Mouse (Mus musculus): ENCODE results near the gene Dscaml1. TPM values are rescaled to one million over a fixed set of nuclear protein-coding genes. Genes with fewer than 3 reads are reported as not detected.

Gene Dscaml1
- polyA plus RNA-seq, 1 experiment from 2014 or later, result 0.83 TPM

DNA sequence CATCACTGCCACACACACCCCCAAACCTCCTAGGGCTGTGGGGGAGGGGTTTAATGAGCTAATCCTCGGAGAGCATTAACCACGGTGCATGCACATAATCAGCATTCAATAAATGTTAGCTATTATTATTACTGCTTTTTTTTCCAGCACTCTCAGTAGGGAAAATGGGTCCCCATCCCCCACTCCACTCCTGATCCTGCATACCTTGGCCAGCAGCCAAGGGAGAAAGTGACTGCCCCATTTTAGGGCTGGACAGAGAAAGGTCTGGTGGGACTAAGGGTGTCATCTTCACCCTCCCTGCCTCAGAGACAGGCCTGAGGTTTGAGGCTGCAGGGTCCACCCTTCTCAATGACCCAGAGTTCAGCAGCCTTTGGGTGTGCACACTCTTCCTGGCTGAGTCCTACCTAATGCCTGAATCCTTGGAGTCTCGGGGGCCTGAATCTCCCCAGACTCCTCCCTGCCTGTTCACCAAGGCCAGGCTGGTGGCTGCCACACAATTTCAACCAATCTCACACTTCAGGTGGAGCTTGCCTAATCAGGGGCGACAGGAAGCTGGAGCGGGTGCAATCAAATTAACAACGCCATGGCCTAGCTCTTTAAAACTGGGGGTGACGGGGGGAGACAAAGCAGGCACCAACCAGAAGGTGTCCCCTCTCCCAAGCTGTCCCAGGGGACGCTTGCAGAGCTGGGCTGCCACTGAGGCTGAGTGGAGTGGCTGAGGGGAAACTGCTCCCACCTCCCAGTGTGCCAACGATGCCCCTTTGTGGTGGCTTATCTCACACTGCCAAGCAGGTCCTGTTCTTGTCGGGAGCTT lies 267.2 kb downstream of the Dscaml1 start:
- ATAC-seq (ENCODE audit: insufficient number of reproducible peaks, insufficient read depth, low FRiP score, low TSS enrichment, low read depth), result peak; percentile 60; the same call in 1 of the 2 replicates

DNA sequence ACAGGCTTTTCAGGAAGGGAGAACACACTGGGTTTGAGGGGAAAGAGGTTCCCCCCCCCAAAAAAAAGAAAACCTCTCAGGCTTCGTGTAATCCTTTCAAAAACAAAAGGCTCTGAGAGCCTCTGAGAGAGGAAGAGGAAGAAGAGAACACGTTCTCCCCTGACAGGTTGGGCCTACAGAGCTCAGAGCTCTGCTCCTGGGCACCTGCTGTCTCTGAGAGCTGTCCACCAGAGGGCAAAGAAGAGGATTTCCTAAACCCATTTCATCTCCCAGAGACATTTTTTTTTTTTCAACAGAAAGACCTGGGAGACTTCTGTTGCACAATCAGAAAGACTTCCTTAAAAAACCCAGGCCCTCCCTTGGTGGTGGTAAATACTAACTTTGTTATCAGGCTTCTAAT lies 267.8 kb downstream of the Dscaml1 start:
- Histone ChIP-seq H3K36me3 (no peaks in the 10 kb centered on the region), H3K27ac (0 out of 2 replicates have a peak overlapping the region, but pooled peaks have one; percentile 56), H3K4me2 (no peak overlapping the region), H3K9ac (replicated peaks) (no peak overlapping the region), H3K4me1 (replicated peaks) (peaks cover 14% of the 10 kb centered on the region), H3K9me3 (no peaks in the 10 kb centered on the region), H3K27me3 (peaks cover 12% of the 10 kb centered on the region; the same call in 1 of the 2 replicates), H3K4me3 (replicated peaks) (no peak overlapping the region)
- ATAC-seq (ENCODE audit: insufficient number of reproducible peaks, insufficient read depth, low FRiP score, low TSS enrichment, low read depth), result no peak
- 24% methylated on average over 2 of the region's 2 CpGs for WGBS

More for the DNA sequence above, 267.2 kb downstream of the Dscaml1 start:
- Histone ChIP-seq H3K4me2 (peak overlapping the region; percentile 8; the same call in 1 of the 2 replicates), H3K36me3 (no peaks in the 10 kb centered on the region), H3K4me1 (replicated peaks) (peaks cover 14% of the 10 kb centered on the region), H3K9ac (replicated peaks) (no peak overlapping the region), H3K9me3 (no peaks in the 10 kb centered on the region), H3K4me3 (replicated peaks) (no peak overlapping the region), H3K27ac (peak overlapping the region; percentile 56), H3K27me3 (peaks cover 12% of the 10 kb centered on the region; the same call in 1 of the 2 replicates)
- 32% methylated on average over 10 of the region's 10 CpGs for WGBS

- Histone ChIP-seq H3K4me2 (no peak overlapping the region), H3K36me3 (no peaks in the 10 kb centered on the region), H3K4me3 (replicated peaks) (no peak overlapping the region), H3K4me1 (replicated peaks) (no peaks in the 10 kb centered on the region), H3K27me3 (0 out of 2 replicates have a peak, but pooled peaks cover 12% of the 10 kb centered on the region), H3K9me3 (no peaks in the 10 kb centered on the region), H3K27ac (no peak overlapping the region), H3K9ac (replicated peaks) (no peak overlapping the region)
- 63% methylated on average over 10 of the region's 10 CpGs for WGBS
- no peak for ATAC-seq (ENCODE audit: insufficient number of reproducible peaks, insufficient read depth, low FRiP score, low TSS enrichment, low read depth)
Observed at GRCm38 (mm10) chr9:45699171-45699570, 272.7 kb downstream of the Dscaml1 start.

- H3K4me1 ChIP-seq (replicated peaks), result no peaks in the 10 kb centered on the region
- no peaks in the 10 kb centered on the region for H3K9me3 ChIP-seq
- 85% methylated on average over 3 of the region's 3 CpGs for WGBS
- no peaks in the 10 kb centered on the region for H3K36me3 ChIP-seq
- ATAC-seq (ENCODE audit: insufficient number of reproducible peaks, insufficient read depth, low FRiP score, low TSS enrichment, low read depth), result no peak
- no peak overlapping the region for H3K4me3 ChIP-seq (replicated peaks)
- peaks cover 3% of the 10 kb centered on the region; the same call in 1 of the 2 replicates for H3K27me3 ChIP-seq
- H3K9ac ChIP-seq (replicated peaks), result no peak overlapping the region
- H3K27ac ChIP-seq, result no peak overlapping the region
- no peak overlapping the region for H3K4me2 ChIP-seq
Observed at GRCm38 (mm10) chr9:45703236-45703635, 276.8 kb downstream of the Dscaml1 start.

- H3K9me3 ChIP-seq, result no peaks in the 10 kb centered on the region
- H3K27ac ChIP-seq, result no peak overlapping the region
- no peak for ATAC-seq (ENCODE audit: insufficient number of reproducible peaks, insufficient read depth, low FRiP score, low TSS enrichment, low read depth)
- WGBS, result 77% methylated on average over 3 of the region's 3 CpGs
- no peak overlapping the region for H3K4me2 ChIP-seq
- no peak overlapping the region for H3K4me3 ChIP-seq (replicated peaks)
- peaks cover 3% of the 10 kb centered on the region; the same call in 1 of the 2 replicates for H3K27me3 ChIP-seq
- no peaks in the 10 kb centered on the region for H3K4me1 ChIP-seq (replicated peaks)
- no peaks in the 10 kb centered on the region for H3K36me3 ChIP-seq
- no peak overlapping the region for H3K9ac ChIP-seq (replicated peaks)
Observed at GRCm38 (mm10) chr9:45704441-45704840, 278.0 kb downstream of the Dscaml1 start.

DNA sequence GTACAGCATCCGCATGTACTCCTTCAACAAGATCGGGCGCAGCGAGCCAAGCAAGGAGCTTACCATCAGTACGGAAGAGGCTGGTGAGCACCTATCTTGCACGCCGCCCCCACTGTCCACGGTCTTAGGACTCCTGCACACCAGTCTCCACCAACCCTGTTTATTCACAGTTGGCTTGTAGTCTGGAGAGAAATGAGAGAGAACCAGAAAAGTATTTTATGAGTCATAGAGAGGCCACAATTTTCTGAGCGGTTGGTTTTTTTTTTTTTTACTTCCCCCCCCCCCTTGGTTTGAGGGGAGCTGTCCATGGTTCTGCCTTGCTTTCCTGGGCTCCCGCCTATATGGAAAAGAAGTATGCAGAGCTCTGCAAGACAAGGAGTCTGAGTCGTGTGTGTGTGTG lies 283.9 kb downstream of the Dscaml1 start:
- H3K36me3 ChIP-seq, result no peaks in the 10 kb centered on the region

DNA sequence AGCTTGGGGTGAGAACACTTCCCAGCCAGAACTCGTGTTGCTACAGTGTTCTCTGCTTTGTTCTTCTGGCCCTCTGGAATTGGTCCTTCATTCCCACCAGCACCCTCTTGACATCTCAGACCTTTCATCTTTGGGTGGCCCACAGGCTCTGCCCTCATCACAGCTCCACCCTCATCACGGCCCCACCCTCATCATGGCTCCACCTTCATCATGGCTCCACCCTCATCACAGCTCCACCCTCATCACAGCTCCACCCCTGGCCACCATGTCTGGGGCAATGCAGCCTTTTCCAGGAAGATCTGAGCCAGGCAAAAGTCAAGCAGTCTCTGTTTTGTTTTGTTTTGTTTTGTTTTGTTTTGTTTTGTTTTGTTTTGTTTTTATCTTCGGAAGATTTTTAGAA lies 289.0 kb downstream of the Dscaml1 start:
- WGBS, result 60% methylated on average over 3 of the region's 3 CpGs
- Histone ChIP-seq H3K4me3 (replicated peaks) (no peak overlapping the region), H3K9me3 (no peaks in the 10 kb centered on the region), H3K4me2 (no peak overlapping the region), H3K4me1 (replicated peaks) (no peaks in the 10 kb centered on the region), H3K27me3 (peaks cover 5% of the 10 kb centered on the region; the same call in 1 of the 2 replicates), H3K9ac (replicated peaks) (no peak overlapping the region), H3K36me3 (no peaks in the 10 kb centered on the region), H3K27ac (no peak overlapping the region)
- ATAC-seq (ENCODE audit: insufficient number of reproducible peaks, insufficient read depth, low FRiP score, low TSS enrichment, low read depth), result no peak

More for the DNA sequence above, 283.9 kb downstream of the Dscaml1 start:
- Histone ChIP-seq H3K27ac (no peak overlapping the region), H3K9ac (replicated peaks) (no peak overlapping the region), H3K4me2 (no peak overlapping the region), H3K4me3 (replicated peaks) (no peak overlapping the region), H3K4me1 (replicated peaks) (no peaks in the 10 kb centered on the region), H3K27me3 (peaks cover 3% of the 10 kb centered on the region; the same call in 1 of the 2 replicates), H3K9me3 (no peaks in the 10 kb centered on the region)
- ATAC-seq (ENCODE audit: insufficient number of reproducible peaks, insufficient read depth, low FRiP score, low TSS enrichment, low read depth), result no peak
- 65% methylated on average over 11 of the region's 11 CpGs for WGBS

DNA sequence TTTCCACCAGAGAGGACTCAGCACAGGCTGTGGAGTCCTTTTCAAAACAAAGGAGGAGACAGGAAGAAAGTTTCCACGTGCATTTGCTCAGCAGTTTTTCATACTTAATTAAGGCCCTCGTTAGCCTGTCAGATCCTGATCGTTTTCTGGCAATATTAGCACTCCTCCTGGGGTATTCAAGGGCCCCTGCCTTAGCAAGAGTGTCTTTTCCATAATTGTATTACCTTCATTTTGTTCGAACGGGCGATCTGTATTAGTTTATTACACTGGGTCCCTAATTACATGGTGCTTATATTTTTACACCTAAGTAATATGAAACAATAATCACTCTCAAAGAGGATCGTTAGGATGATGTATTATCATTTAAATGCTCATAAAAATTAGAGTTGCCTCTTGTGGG lies 293.6 kb downstream of the Dscaml1 start:
- no peaks in the 10 kb centered on the region for H3K4me1 ChIP-seq (replicated peaks)
- H3K27me3 ChIP-seq, result peaks cover 9% of the 10 kb centered on the region
- no peak overlapping the region for H3K4me3 ChIP-seq (replicated peaks)
- H3K27ac ChIP-seq, result no peak overlapping the region
- H3K9ac ChIP-seq (replicated peaks), result no peak overlapping the region
- H3K36me3 ChIP-seq, result no peaks in the 10 kb centered on the region
- no peaks in the 10 kb centered on the region for H3K9me3 ChIP-seq
- no peak for ATAC-seq (ENCODE audit: insufficient number of reproducible peaks, insufficient read depth, low FRiP score, low TSS enrichment, low read depth)
- 23% methylated on average over 7 of the region's 7 CpGs for WGBS
- H3K4me2 ChIP-seq, result no peak overlapping the region

- Histone ChIP-seq H3K4me3 (replicated peaks) (no peak overlapping the region), H3K27ac (no peak overlapping the region), H3K4me2 (no peak overlapping the region), H3K27me3 (no peaks in the 10 kb centered on the region; the same call in 1 of the 2 replicates), H3K9ac (replicated peaks) (no peak overlapping the region), H3K36me3 (no peaks in the 10 kb centered on the region), H3K9me3 (no peaks in the 10 kb centered on the region), H3K4me1 (replicated peaks) (no peaks in the 10 kb centered on the region)
- WGBS, result 82% methylated on average over 5 of the region's 5 CpGs
- ATAC-seq (ENCODE audit: insufficient number of reproducible peaks, insufficient read depth, low FRiP score, low TSS enrichment, low read depth), result no peak
Observed at GRCm38 (mm10) chr9:45731851-45732250, 305.4 kb downstream of the Dscaml1 start.

- Histone ChIP-seq H3K9ac (replicated peaks) (no peak overlapping the region), H3K9me3 (no peaks in the 10 kb centered on the region), H3K27me3 (no peaks in the 10 kb centered on the region; the same call in 1 of the 2 replicates), H3K4me2 (no peak overlapping the region), H3K36me3 (no peaks in the 10 kb centered on the region), H3K4me3 (replicated peaks) (no peak overlapping the region), H3K27ac (no peak overlapping the region), H3K4me1 (replicated peaks) (no peaks in the 10 kb centered on the region)
- WGBS, result 74% methylated on average over 6 of the region's 6 CpGs
- ATAC-seq (ENCODE audit: insufficient number of reproducible peaks, insufficient read depth, low FRiP score, low TSS enrichment, low read depth), result no peak
Observed at GRCm38 (mm10) chr9:45733246-45733645, 306.8 kb downstream of the Dscaml1 start.

DNA sequence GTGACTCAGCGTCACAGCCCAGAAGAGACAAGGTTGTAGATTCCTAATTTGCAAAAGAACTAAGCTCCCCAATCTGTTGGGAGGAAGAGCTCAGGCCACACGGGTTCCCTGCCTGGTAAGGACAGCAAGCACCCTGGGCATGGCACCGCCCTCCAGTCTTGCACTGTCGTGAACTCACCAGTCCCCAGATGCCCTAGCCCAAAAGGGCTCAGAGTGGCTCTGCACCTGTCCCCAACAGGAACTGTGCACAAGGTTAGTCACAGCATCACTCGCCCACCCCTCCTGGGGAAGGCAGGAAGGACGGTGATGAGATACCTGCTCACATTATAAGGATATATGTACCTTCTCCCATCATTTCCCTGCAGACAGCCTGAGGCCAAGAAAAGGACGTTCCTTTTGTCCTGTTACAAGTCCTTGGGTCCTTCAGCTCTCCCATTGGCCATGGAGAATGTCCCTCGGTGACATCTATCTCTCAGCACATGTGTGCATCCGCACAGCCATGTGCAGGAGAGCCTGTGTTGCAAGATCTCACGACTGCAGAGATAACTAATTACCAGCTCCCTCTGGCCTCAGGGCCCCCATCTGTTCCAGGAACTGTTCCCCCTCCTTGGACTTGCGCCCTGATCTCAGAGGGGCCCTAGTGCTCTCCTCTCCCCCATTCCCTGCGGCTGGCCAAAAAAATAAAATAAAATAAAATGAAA lies 312.7 kb downstream of the Dscaml1 start:
- Histone ChIP-seq H3K36me3 (no peaks in the 10 kb centered on the region), H3K4me2 (no peak overlapping the region), H3K4me1 (replicated peaks) (no peaks in the 10 kb centered on the region), H3K4me3 (replicated peaks) (no peak overlapping the region), H3K9me3 (no peaks in the 10 kb centered on the region), H3K27ac (no peak overlapping the region), H3K27me3 (peaks cover 12% of the 10 kb centered on the region), H3K9ac (replicated peaks) (no peak overlapping the region)
- WGBS, result 72% methylated on average over 12 of the region's 12 CpGs
- ATAC-seq (ENCODE audit: insufficient number of reproducible peaks, insufficient read depth, low FRiP score, low TSS enrichment, low read depth), result no peak
